Mouse (Mus musculus) midbrain, embryonic 16.5 days (tissue): ENCODE results near the gene Lmo4. TPM values are rescaled to one million over a fixed set of nuclear protein-coding genes. Genes with fewer than 3 reads are reported as not detected.

ENCODE experiments used
- ATAC-seq: fragments of 200-750 bp; cut with Nextera tagmentation; 2 replicates; pipeline ENCODE4 v1.8.0; 2017; ENCODE audit warnings: moderate TSS enrichment
- H3K27ac ChIP-seq: fragments of 300-500 bp; sonication (generic); 2 replicates; pipeline ENCODE4 v1.5.1; 2014; ENCODE audit warnings: mild to moderate bottlenecking, low read length, mixed read lengths
- H3K27me3 ChIP-seq: fragments of 300-500 bp; sonication (generic); 2 replicates; pipeline ENCODE4 v1.6.1; 2014; ENCODE audit warnings: low read depth, low read length, mixed read lengths; ENCODE audit not compliant: control insufficient read depth, insufficient read depth
- H3K36me3 ChIP-seq: fragments of 300-500 bp; sonication (generic); 2 replicates; pipeline ENCODE4 v1.6.1; 2014; ENCODE audit warnings: mild to moderate bottlenecking, low read length, moderate library complexity, mixed read lengths; ENCODE audit not compliant: control insufficient read depth, insufficient read depth
- H3K4me1 ChIP-seq: fragments of 300-500 bp; sonication (generic); 2 replicates; pipeline ENCODE4 v1.6.1; 2014; ENCODE audit warnings: mild to moderate bottlenecking, low read length, mixed read lengths; ENCODE audit not compliant: control insufficient read depth, insufficient read depth
- H3K4me2 ChIP-seq: fragments of 300-500 bp; sonication (generic); 2 replicates; pipeline ENCODE4 v1.6.1; 2014; ENCODE audit warnings: mild to moderate bottlenecking, low read length, mixed read lengths
- H3K4me3 ChIP-seq: fragments of 300-500 bp; sonication (generic); 2 replicates; pipeline ENCODE4 v1.5.1; 2014; ENCODE audit warnings: low read depth, mild to moderate bottlenecking, low read length, moderate library complexity, mixed read lengths
- H3K9ac ChIP-seq: fragments of 300-500 bp; sonication (generic); 2 replicates; pipeline ENCODE4 v1.6.1; 2014; ENCODE audit warnings: low read depth, low read length, mixed read lengths
- H3K9me3 ChIP-seq: fragments of 300-500 bp; sonication (generic); replicated peaks from 2 replicates; pipeline ENCODE4 v1.6.1; 2014; ENCODE audit warnings: mild to moderate bottlenecking, low read length, mixed read lengths; ENCODE audit not compliant: control insufficient read depth, poor library complexity, severe bottlenecking
- WGBS: fragments of 180-500 bp; shearing (Covaris S2); extraction: QIAGEN DNeasy Blood & Tissue Kit; methylation state at CpG from one replicate; pipeline ENCODE4 v1.1.7; 2014; 5-methylcytosine and 5-hydroxymethylcytosine counted together
- polyA plus RNA-seq: library from polyadenylated mRNA; unstranded; fragments of >200 nt; fragmentation: Nextera tagmentation; extraction: Ambion mirVana; gene quantifications from 2 replicates; pipeline ENCODE4 v1.2.1, GENCODE M21; 2015

Gene Lmo4
- polyA plus RNA-seq, 1 experiment from 2014 or later = 86.3 TPM

DNA sequence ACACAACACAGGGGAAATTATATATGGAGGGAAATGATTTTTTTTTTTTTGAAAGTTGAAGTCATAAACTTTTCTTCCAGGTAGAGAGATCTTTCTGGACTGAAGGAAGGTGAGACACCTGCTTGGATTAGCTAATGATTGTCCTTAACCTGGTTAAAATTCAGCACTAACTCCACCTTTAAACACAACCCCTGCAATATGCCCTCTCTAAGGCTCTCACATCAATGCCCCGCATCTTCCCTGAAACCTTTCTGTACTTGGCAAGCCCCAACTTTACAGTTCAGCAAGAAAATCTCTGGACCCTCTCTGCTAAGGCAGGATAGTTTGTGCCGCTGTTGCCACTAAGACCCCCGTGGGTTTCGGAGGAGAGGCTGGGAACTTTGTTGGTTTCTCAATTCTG lies 20.1 kb downstream of the Lmo4 start:
- Histone ChIP-seq H3K9me3 (no peaks in the 10 kb centered on the region), H3K4me1 (no peaks in the 10 kb centered on the region), H3K36me3 (peaks cover 4% of the 10 kb centered on the region), H3K27me3 (no peaks in the 10 kb centered on the region), H3K27ac (no peak overlapping the region), H3K9ac (no peak overlapping the region), H3K4me3 (no peak overlapping the region), H3K4me2 (no peak overlapping the region)
- no peak for ATAC-seq
- 96% methylated on average over 4 of the region's 4 CpGs for WGBS

DNA sequence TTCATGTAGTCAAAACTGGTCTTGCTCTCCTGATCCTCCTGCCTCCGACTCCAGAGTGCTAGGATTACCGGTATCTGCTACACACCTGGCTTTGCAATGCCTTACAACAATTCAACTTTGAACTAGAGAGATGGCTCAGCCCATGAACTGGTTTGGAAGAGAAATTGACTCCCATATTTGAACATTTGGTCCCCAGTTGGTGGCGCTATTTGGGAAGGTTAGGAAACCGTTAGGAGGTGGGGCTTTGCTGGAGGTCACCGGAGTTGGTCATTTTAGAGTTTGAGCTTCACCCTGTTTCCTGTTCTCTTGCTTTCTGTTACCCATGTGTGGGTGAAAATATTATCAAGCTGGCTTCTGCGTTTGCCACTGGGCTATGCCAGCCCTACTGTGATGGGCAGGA lies 22.8 kb downstream of the Lmo4 start:
- H3K27ac ChIP-seq = no peak overlapping the region
- no peak for ATAC-seq
- H3K36me3 ChIP-seq = no peaks in the 10 kb centered on the region; the same call in 1 of the 2 replicates
- H3K4me3 ChIP-seq = no peak overlapping the region
- H3K9me3 ChIP-seq = no peaks in the 10 kb centered on the region
- H3K4me2 ChIP-seq = no peak overlapping the region
- WGBS = 82% methylated on average over 6 of the region's 6 CpGs
- no peaks in the 10 kb centered on the region for H3K4me1 ChIP-seq
- H3K27me3 ChIP-seq = no peaks in the 10 kb centered on the region
- H3K9ac ChIP-seq = no peak overlapping the region

DNA sequence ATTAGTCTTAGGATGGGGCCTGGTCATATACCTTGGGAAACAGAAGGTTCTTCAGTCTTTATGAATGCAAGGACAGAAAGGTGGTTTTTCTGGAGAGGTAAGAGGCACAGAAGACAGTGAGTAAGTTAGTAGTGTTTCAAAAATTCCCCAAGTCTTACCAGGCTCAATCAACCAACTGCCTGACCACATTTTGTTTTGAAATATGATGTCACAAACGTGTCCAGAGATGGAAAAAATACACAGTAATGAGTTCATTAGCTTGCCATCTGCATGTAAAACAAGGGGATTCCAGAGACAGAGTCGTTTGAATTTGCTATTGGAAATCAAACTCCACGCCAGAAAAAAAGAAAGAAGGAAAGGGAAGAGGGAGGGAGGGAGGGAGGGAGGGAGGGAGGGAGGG lies 26.1 kb downstream of the Lmo4 start:
- 67% methylated on average over 3 of the region's 3 CpGs for WGBS
- Histone ChIP-seq H3K9ac (no peak overlapping the region), H3K27me3 (no peaks in the 10 kb centered on the region)

DNA sequence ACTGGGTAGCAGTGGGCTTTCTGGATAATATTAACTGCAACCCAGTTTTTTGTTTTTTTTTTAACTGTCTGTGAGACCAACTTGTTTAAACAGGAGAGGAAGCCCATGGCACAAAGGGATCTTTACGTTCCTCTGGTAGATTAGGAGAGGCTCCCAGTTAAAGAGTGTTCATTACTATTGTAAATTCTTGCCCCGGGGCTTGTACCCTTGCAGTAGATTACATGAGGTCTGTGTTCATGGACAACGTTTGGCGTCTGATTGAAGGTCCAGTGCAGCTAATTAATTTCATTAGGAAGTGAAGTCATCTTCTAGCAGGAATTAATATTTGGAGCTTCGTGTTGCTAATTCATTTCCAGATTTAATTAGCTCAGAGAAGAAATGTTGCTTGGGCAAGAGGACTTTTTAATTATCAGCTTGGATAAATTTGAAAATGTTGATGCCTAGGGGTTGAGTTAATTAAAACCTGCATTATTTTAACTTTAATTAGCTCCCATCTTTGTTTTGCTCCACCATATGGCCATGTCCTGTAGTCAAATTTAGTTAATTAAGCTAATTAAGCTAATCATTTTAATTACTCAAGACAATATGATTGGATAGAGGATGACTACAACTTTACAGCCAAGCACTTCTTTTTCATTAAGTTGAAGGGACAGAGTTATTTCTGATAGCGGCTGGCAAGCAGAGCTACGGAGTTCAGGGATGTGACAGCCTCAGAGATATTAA lies 31.0 kb downstream of the Lmo4 start:
- H3K36me3 ChIP-seq = no peaks in the 10 kb centered on the region
- 54% methylated on average over 7 of the region's 7 CpGs for WGBS
- no peak overlapping the region for H3K4me3 ChIP-seq
- H3K27ac ChIP-seq = no peak overlapping the region
- no peak overlapping the region for H3K4me2 ChIP-seq
- H3K27me3 ChIP-seq = no peaks in the 10 kb centered on the region
- H3K4me1 ChIP-seq = no peaks in the 10 kb centered on the region
- H3K9me3 ChIP-seq = no peaks in the 10 kb centered on the region
- ATAC-seq = peak; percentile 54; the same call in 1 of the 2 replicates
- H3K9ac ChIP-seq = no peak overlapping the region

More for the DNA sequence above, 26.1 kb downstream of the Lmo4 start:
- Histone ChIP-seq H3K36me3 (no peaks in the 10 kb centered on the region), H3K4me1 (no peaks in the 10 kb centered on the region), H3K27ac (no peak overlapping the region), H3K4me3 (no peak overlapping the region), H3K9me3 (no peaks in the 10 kb centered on the region), H3K4me2 (no peak overlapping the region)
- ATAC-seq = no peak

DNA sequence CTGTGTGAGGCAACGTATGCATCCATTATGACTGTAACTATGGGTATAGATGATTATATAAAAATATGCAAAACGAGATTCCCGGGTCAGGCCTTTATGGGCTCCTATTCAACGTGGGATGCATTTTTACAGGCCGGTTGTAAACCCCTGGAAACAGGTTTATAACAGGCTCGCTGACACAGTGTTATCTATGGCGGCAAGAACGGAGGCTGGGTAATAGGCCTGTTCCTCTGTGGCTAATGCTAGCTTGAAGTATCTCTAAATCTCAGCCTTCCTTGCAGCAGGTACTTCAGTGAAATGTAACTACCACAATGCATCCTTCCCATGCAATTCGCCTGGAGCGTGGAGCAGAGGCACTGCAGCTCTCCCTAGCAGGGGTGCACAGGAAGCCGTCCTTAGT lies 31.9 kb downstream of the Lmo4 start:
- no peak for ATAC-seq
- Histone ChIP-seq H3K4me1 (no peaks in the 10 kb centered on the region), H3K36me3 (no peaks in the 10 kb centered on the region), H3K4me2 (no peak overlapping the region), H3K9ac (no peak overlapping the region), H3K27ac (no peak overlapping the region), H3K4me3 (no peak overlapping the region), H3K9me3 (no peaks in the 10 kb centered on the region), H3K27me3 (no peaks in the 10 kb centered on the region)
- WGBS = 88% methylated on average over 11 of the region's 11 CpGs

DNA sequence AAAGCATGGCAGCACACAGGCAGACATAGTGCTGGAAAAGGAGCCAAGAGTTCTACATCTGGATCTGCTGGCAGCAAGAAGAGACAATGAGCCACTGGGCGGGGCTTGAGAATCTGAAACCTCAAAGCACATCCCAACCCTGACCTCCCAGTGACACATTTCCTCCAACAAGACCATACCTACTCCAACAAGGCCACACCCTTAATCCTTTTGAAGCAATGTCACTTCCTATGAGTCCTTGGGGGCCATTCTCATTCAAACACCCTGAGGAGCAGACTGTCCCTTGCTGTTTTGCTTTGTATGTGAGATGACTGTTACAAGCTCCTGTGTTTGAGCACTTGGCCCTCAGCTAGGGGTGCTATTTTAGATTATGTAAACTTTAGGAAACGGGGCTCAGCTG lies 33.3 kb downstream of the Lmo4 start:
- Histone ChIP-seq H3K9ac (no peak overlapping the region), H3K36me3 (no peaks in the 10 kb centered on the region), H3K27me3 (no peaks in the 10 kb centered on the region), H3K4me1 (no peaks in the 10 kb centered on the region), H3K4me3 (no peak overlapping the region), H3K4me2 (no peak overlapping the region), H3K27ac (no peak overlapping the region), H3K9me3 (no peaks in the 10 kb centered on the region)
- 78% methylated on average over 2 of the region's 2 CpGs for WGBS
- no peak for ATAC-seq

DNA sequence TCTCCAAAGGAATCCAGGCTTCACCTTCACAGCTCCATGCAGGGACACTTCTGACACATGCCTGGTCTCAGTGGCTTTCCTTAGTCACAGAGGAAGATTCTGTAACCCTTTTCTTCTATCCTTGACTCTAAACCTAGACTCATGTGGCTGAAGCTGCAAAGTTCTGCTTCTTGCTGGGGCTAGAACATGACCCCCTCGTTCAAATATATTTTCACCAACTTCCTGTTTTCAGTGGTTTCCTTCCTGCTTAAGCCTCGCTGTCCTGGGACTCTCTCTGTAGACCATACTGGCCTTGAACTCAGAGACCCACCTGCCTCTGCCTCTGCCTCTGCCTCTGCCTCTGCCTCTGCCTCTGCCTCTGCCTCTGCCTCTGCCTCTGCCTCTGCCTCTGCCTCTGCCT lies 34.5 kb downstream of the Lmo4 start:
- Histone ChIP-seq H3K36me3 (no peaks in the 10 kb centered on the region), H3K4me1 (no peaks in the 10 kb centered on the region), H3K4me3 (no peak overlapping the region), H3K27ac (no peak overlapping the region), H3K27me3 (no peaks in the 10 kb centered on the region), H3K4me2 (no peak overlapping the region), H3K9me3 (no peaks in the 10 kb centered on the region), H3K9ac (no peak overlapping the region)
- no peak for ATAC-seq
- 86% methylated on average over 2 of the region's 2 CpGs for WGBS

DNA sequence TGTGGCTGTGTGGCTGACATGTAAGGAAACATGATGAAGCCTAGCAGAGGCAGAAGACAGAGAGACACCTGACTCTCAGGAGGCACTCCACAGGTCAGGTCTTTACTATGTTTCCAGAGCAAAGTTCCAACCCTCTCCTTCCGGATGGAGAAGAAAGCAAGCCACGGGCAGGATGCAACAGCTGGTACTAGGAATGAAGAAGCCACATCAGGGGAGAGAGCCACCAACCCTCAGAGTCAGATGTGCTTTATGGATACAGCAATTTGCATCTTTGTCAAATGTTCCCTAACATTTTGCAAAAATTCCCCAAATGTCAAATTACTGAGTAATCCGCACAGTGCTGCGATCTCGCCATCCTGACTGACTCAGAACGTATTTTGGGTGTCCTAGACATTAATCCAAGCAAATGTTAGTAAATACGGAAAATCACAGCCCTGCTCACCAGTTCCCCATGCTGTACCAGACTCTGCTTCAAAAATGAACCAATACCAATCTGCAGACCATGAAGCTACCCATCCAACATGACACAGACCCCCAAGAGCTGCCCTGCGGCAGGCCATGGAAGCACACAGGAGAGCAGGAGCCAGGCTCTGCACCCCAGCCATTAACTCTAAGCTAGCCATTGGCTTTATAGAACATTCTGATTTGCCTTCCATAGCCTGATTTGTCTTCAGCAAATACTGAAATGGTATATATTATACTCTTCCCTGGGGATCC lies 38.4 kb downstream of the Lmo4 start:
- Histone ChIP-seq H3K36me3 (no peaks in the 10 kb centered on the region), H3K9me3 (no peaks in the 10 kb centered on the region), H3K4me2 (no peak overlapping the region), H3K27me3 (no peaks in the 10 kb centered on the region), H3K27ac (no peak overlapping the region), H3K4me1 (no peaks in the 10 kb centered on the region), H3K4me3 (no peak overlapping the region), H3K9ac (no peak overlapping the region)
- WGBS = 91% methylated on average over 8 of the region's 8 CpGs
- no peak for ATAC-seq

DNA sequence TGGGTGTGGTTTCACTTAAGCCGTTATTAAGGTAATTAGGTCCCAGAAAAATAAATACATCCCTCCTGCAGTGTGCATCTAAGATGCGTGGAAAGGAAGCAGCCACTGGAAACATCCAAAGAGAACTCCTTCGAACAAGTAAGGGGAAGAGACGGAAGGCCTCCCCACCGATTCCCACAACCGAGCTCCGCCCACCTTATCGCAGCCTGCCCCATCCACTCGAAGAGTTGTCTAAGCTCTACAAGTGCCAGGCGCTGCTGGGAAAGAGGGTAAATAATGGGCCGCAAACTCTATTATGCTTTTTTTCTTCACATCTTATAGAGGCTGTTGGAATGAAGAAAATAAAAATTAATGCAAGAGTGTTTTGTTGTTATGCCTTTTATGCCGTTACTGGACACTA lies 39.6 kb downstream of the Lmo4 start:
- Histone ChIP-seq H3K27me3 (no peaks in the 10 kb centered on the region), H3K9me3 (no peaks in the 10 kb centered on the region), H3K27ac (no peak overlapping the region), H3K4me3 (no peak overlapping the region), H3K9ac (no peak overlapping the region), H3K4me1 (no peaks in the 10 kb centered on the region), H3K36me3 (no peaks in the 10 kb centered on the region), H3K4me2 (no peak overlapping the region)
- WGBS = 78% methylated on average over 12 of the region's 12 CpGs
- ATAC-seq = no peak
